Mouse (Mus musculus): ENCODE results near the gene Igsf8.

DNA sequence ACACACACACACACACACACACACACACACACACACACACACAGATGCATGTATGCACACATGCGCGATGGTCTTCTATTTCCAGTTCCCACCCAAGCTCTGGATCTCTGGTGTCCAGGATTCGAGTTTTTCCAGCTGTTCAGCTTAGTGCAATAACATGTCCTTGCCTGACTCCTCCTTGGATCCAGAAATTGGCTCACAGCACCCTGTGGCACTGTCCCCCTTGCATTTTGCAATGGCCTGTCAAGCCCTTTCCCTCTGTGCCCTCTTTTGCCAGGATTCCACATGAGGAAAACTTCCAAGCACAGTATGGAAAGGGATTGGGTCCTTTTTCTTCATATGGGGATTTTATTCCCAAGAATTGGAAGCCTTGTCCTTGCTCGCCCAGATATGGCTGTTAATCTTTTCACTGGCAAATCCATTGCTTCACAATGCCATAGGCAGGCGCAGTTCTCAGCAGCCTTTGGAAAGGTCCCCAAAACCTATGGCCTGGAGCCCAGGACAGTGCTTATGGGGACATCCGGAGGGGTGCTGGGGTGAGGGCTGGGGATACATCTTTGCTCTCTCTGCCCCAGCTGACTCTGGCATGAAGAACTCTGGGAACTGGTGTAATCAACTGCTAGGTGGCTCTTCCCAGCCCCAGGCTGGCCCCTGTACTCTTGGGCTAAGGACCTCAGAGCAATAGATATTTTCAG lies 35.5 kb downstream of the Igsf8 start:
- no peak for TF ChIP-seq POLR2A (IDR thresholded peaks at IDR 0.05; ENCODE audit: low read depth, low read length)
- TF ChIP-seq CTCF (IDR thresholded peaks at IDR 0.05; ENCODE audit: extremely low read depth, insufficient read depth, insufficient read length, insufficient replicate concordance), result no peak
